Comparison of ENCODE assay signal across 8 mouse cellular contexts in genomic region chr11:44616788-44617712, GRCm38 (mm10). TPM values are rescaled to one million over a fixed set of nuclear protein-coding genes. Genes with fewer than 3 reads are reported as not detected.
DNase-seq lines count a peak whose midpoint lies in the region; ATAC-seq and TF ChIP-seq lines count a peak whose summit lies in the region.

Gene Ebf1, plus strand, starts transcription at chr11:44617317.

- TF ChIP-seq POLR2A in cortical plate, adult 2 months (IDR thresholded peaks at IDR 0.05; ENCODE audit: extremely low read depth, insufficient read depth, low read length), result 0 out of 2 replicates have a peak, but pooled peaks have one; percentile 28

- no peaks in the 10 kb centered on the region for H3K36me3 ChIP-seq in hindbrain, postnatal 0 days (ENCODE audit: insufficient read depth, low read length)
- H3K36me3 ChIP-seq in limb, embryonic 13.5 days, result peaks cover 6% of the 10 kb centered on the region
- no peaks in the 10 kb centered on the region for H3K36me3 ChIP-seq in midbrain, embryonic 15.5 days (replicated peaks)

- DNase-seq in urinary bladder, postnatal 14 days (ENCODE audit: low spot score), result peak; percentile 85
- DNase-seq in urinary bladder, postnatal 10 days (ENCODE audit: low spot score), result no peak
- peak; percentile 84 for DNase-seq in gastrocnemius, postnatal 10 days
- peak; percentile 96 for DNase-seq in hindbrain, postnatal 0 days (ENCODE audit: low spot score)
- peak; percentile 59 to 86 for DNase-seq in spleen, postnatal 10 days (ENCODE audit: low spot score in 2 of 2)

- H3K4me2 ChIP-seq in hindbrain, postnatal 0 days (ENCODE audit: low read depth, low read length), result peak within 1 kb of the TSS; percentile 87
- peak within 1 kb of the TSS; percentile 80 for H3K4me2 ChIP-seq in limb, embryonic 13.5 days (replicated peaks)
- peak within 1 kb of the TSS; percentile 91 for H3K4me2 ChIP-seq in midbrain, embryonic 15.5 days

- under 1% methylated on average over 29 of the region's 31 CpGs for WGBS in hindbrain, postnatal 0 days
- WGBS in limb, embryonic 13.5 days, result under 1% methylated on average over 30 of the region's 31 CpGs
- WGBS in midbrain, embryonic 15.5 days, result under 1% methylated on average over 31 of the region's 31 CpGs

- no peaks in the 10 kb centered on the region for H3K27me3 ChIP-seq in hindbrain, postnatal 0 days (ENCODE audit: insufficient read depth, low read length)
- H3K27me3 ChIP-seq in limb, embryonic 13.5 days, result peaks cover 66% of the 10 kb centered on the region
- H3K27me3 ChIP-seq in midbrain, embryonic 15.5 days (replicated peaks), result peaks cover 39% of the 10 kb centered on the region

- peak within 1 kb of the TSS; percentile 79 for H3K9ac ChIP-seq in hindbrain, postnatal 0 days (replicated peaks; ENCODE audit: low read length)
- H3K9ac ChIP-seq in limb, embryonic 13.5 days, result peak within 1 kb of the TSS; percentile 98
- H3K9ac ChIP-seq in midbrain, embryonic 15.5 days, result peak within 1 kb of the TSS; percentile 72

- H3K27ac ChIP-seq in cortical plate, adult 2 months (ENCODE audit: insufficient read depth, low read length), result peak within 1 kb of the TSS; percentile 48
- H3K27ac ChIP-seq in hindbrain, postnatal 0 days, result peak within 1 kb of the TSS; percentile 88
- peak within 1 kb of the TSS; percentile 99 for H3K27ac ChIP-seq in limb, embryonic 13.5 days
- H3K27ac ChIP-seq in midbrain, embryonic 15.5 days, result peak within 1 kb of the TSS; percentile 84

- peak; percentile 97 for ATAC-seq in hindbrain, postnatal 0 days
- ATAC-seq in limb, embryonic 13.5 days (ENCODE audit: low FRiP score, low read depth), result peak; percentile 95
- ATAC-seq in midbrain, embryonic 15.5 days (replicated peaks), result peak; percentile 96

- no peaks in the 10 kb centered on the region for H3K4me1 ChIP-seq in cortical plate, adult 2 months (ENCODE audit: control insufficient read depth, insufficient read depth, low read length)
- 0 out of 2 replicates have a peak, but pooled peaks cover 3% of the 10 kb centered on the region for H3K4me1 ChIP-seq in hindbrain, postnatal 0 days (ENCODE audit: insufficient read depth, low read length)
- H3K4me1 ChIP-seq in limb, embryonic 13.5 days, result peaks cover 47% of the 10 kb centered on the region
- peaks cover 39% of the 10 kb centered on the region for H3K4me1 ChIP-seq in midbrain, embryonic 15.5 days

- no peak for TF ChIP-seq CTCF in cortical plate, adult 2 months (IDR thresholded peaks at IDR 0.05; ENCODE audit: extremely low read depth, insufficient read depth, low read length)
- no peak for TF ChIP-seq CTCF in hindbrain, postnatal 0 days (IDR thresholded peaks at IDR 0.05; ENCODE audit: low read depth)

- peak within 1 kb of the TSS; percentile 40 for H3K4me3 ChIP-seq in cortical plate, adult 2 months (ENCODE audit: insufficient read depth, low read length)
- H3K4me3 ChIP-seq in hindbrain, postnatal 0 days (ENCODE audit: low read length), result peak within 1 kb of the TSS; percentile 73
- peak within 1 kb of the TSS; percentile 73 for H3K4me3 ChIP-seq in limb, embryonic 13.5 days
- H3K4me3 ChIP-seq in midbrain, embryonic 15.5 days, result peak within 1 kb of the TSS; percentile 62

- H3K9me3 ChIP-seq in hindbrain, postnatal 0 days (ENCODE audit: low read length), result no peaks in the 10 kb centered on the region
- no peaks in the 10 kb centered on the region for H3K9me3 ChIP-seq in limb, embryonic 13.5 days
- no peaks in the 10 kb centered on the region for H3K9me3 ChIP-seq in midbrain, embryonic 15.5 days

RNA-seq across cellular contexts. Expression of gene Ebf1, which starts in this region (rescaled TPM):
- 3.0 and 3.8 TPM in 2 replicates for polyA plus RNA-seq in cortical plate, adult 2 months (2012; rRNA removed)
- total RNA-seq in gastrocnemius, postnatal 10 days (2021), result 10 to 100 TPM; 25.8 to 36.2 TPM
- total RNA-seq in hindbrain, postnatal 0 days (2014; rRNA removed), result 58.6 and 67.1 TPM in 2 replicates
- 71.7 and 77.7 TPM in 2 replicates for polyA plus RNA-seq in hindbrain, postnatal 0 days (2015; fragmentation: Nextera tagmentation; extraction: Ambion mirVana)
- 103 and 126 TPM in 2 replicates for polyA plus RNA-seq in limb, embryonic 13.5 days (2015; fragmentation: Nextera tagmentation; extraction: Ambion mirVana)
- 66.6 and 68.9 TPM in 2 replicates for polyA plus RNA-seq in midbrain, embryonic 15.5 days (2015; fragmentation: Nextera tagmentation; extraction: Ambion mirVana)

Comparison
In these comparisons a context has a peak if more than half of its experiments do, and no peak if none do; other contexts are left out.
1. RNA of gene Ebf1 (polyA plus RNA-seq): 103 to 126 TPM in limb, embryonic 13.5 days, 71.7 to 77.7 TPM in hindbrain, postnatal 0 days and 66.6 to 68.9 TPM in midbrain, embryonic 15.5 days; 3.0 to 3.8 TPM in cortical plate, adult 2 months; every median in the first group is over 10 times any median in the second.
2. H3K27ac ChIP-seq: peak in every context shown above with its lines; median percentile 99 in limb, embryonic 13.5 days; 88 in hindbrain, postnatal 0 days; 84 in midbrain, embryonic 15.5 days; 48 in cortical plate, adult 2 months.
3. Peak in every context shown above with its lines, with median percentiles within 50 percentile points of each other: H3K4me3 ChIP-seq, ATAC-seq, H3K4me2 ChIP-seq and H3K9ac ChIP-seq.